ENCODE assay signal across 9 mouse cellular contexts in genomic region chr12:111008500-111009490, GRCm38 (mm10). TPM values are rescaled to one million over a fixed set of nuclear protein-coding genes. Genes with fewer than 3 reads are reported as not detected.
DNase-seq lines count a peak whose midpoint lies in the region; ATAC-seq and TF ChIP-seq lines count a peak whose summit lies in the region.
"Had no signal": no experiment of that assay in that cellular context is flagged by ENCODE, and none has a peak within 500 bp of the region (broad histone marks: within the 10 kb centered on the region; RNA-seq: fewer than 3 reads in every experiment).

No protein-coding gene starts in this region.

- no peaks in the 10 kb centered on the region; the same call in 1 of the 2 replicates for H3K27me3 ChIP-seq in heart, embryonic 11.5 days (ENCODE audit: control insufficient read depth, insufficient read depth, low read length)
- no peaks in the 10 kb centered on the region for H3K27me3 ChIP-seq in liver, embryonic 13.5 days
- H3K27me3 ChIP-seq: midbrain, embryonic 12.5 days had no signal

- intact Hi-C loops in left cerebral cortex, postnatal 14 days (cut with DNase I): no loop called here

- no peak overlapping the region for H3K27ac ChIP-seq in bone marrow macrophage, adult 2 months (ENCODE audit: insufficient read depth, low read depth, low read length)
- peak overlapping the region; percentile 60 for H3K27ac ChIP-seq in heart, embryonic 11.5 days (ENCODE audit: low read depth, low read length)
- peak overlapping the region; percentile 77 for H3K27ac ChIP-seq in liver, embryonic 13.5 days
- H3K27ac ChIP-seq: midbrain, embryonic 12.5 days had no signal

- no peak overlapping the region for H3K4me2 ChIP-seq in heart, embryonic 11.5 days
- peak overlapping the region; percentile 15 for H3K4me2 ChIP-seq in liver, embryonic 13.5 days
- H3K4me2 ChIP-seq: midbrain, embryonic 12.5 days had no signal

- peak; percentile 7 for DNase-seq in kidney, adult 18-20 months
- DNase-seq in kidney, postnatal 25 days: no peak
- DNase-seq in liver, embryonic 13.5 days: no peak
- DNase-seq in left cerebral cortex, postnatal 14 days (ENCODE audit: low spot score in 2 of 2): no peak
- DNase-seq in layer of hippocampus, postnatal 25 days (ENCODE audit: extremely low spot score in 1 of 2, low spot score in 1 of 2): no peak
- DNase-seq in right cerebral cortex, adult 18-20 months: no peak

- no peak for TF ChIP-seq POLR2A in bone marrow macrophage, adult 2 months (IDR thresholded peaks at IDR 0.05; ENCODE audit: borderline replicate concordance, low read depth, low read length)

- no peak overlapping the region for H3K4me3 ChIP-seq in bone marrow macrophage, adult 2 months (ENCODE audit: insufficient read depth, low read length)
- H3K4me3 ChIP-seq in heart, embryonic 11.5 days (ENCODE audit: low read depth, low read length): no peak overlapping the region
- no peak overlapping the region for H3K4me3 ChIP-seq in liver, embryonic 13.5 days (replicated peaks)
- H3K4me3 ChIP-seq: midbrain, embryonic 12.5 days had no signal

- H3K9ac ChIP-seq in heart, embryonic 11.5 days (ENCODE audit: low read depth, low read length): 0 out of 2 replicates have a peak overlapping the region, but pooled peaks have one; percentile 29
- H3K9ac ChIP-seq in liver, embryonic 13.5 days: 0 out of 2 replicates have a peak overlapping the region, but pooled peaks have one; percentile 24
- H3K9ac ChIP-seq: midbrain, embryonic 12.5 days had no signal

- H3K36me3 ChIP-seq in heart, embryonic 11.5 days (ENCODE audit: control insufficient read depth, insufficient read depth, low read length): no peaks in the 10 kb centered on the region
- H3K36me3 ChIP-seq in liver, embryonic 13.5 days: no peaks in the 10 kb centered on the region
- H3K36me3 ChIP-seq: midbrain, embryonic 12.5 days had no signal

- peak; percentile 15; the same call in 1 of the 2 replicates for TF ChIP-seq CTCF in bone marrow macrophage, adult 2 months (IDR thresholded peaks at IDR 0.05; ENCODE audit: low read depth, low read length)

- peaks cover 19% of the 10 kb centered on the region for H3K4me1 ChIP-seq in bone marrow macrophage, adult 2 months (ENCODE audit: control insufficient read depth, insufficient read depth, low read length)
- H3K4me1 ChIP-seq in heart, embryonic 11.5 days (ENCODE audit: control insufficient read depth, insufficient read depth, low read length): peaks cover 40% of the 10 kb centered on the region
- H3K4me1 ChIP-seq in liver, embryonic 13.5 days (replicated peaks): peaks cover 63% of the 10 kb centered on the region

- no peak for ATAC-seq in heart, embryonic 11.5 days (replicated peaks; ENCODE audit: insufficient number of reproducible peaks, low FRiP score, low TSS enrichment)
- ATAC-seq in liver, embryonic 13.5 days (ENCODE audit: low read depth): peak; percentile 35; the same call in 1 of the 2 replicates

- 46% methylated on average over 11 of the region's 11 CpGs for WGBS in heart, embryonic 11.5 days (ENCODE audit: insufficient replicate concordance)
- 45% methylated on average over 11 of the region's 11 CpGs for WGBS in liver, embryonic 13.5 days (ENCODE audit: insufficient replicate concordance)

- no peaks in the 10 kb centered on the region for H3K9me3 ChIP-seq in heart, embryonic 11.5 days (replicated peaks; ENCODE audit: control insufficient read depth, low read length)
- no peaks in the 10 kb centered on the region for H3K9me3 ChIP-seq in liver, embryonic 13.5 days (replicated peaks)
- H3K9me3 ChIP-seq: midbrain, embryonic 12.5 days had no signal

RNA-seq across cellular contexts. Expression of gene Ankrd9, which starts 30.0 kb away (rescaled TPM):
- 2.2 and 2.3 TPM in 2 replicates for polyA plus RNA-seq in bone marrow macrophage, adult 2 months (2012; ENCODE audit: insufficient read depth, insufficient read length, missing spikeins)
- polyA plus RNA-seq in heart, embryonic 11.5 days (2014; fragmentation: Nextera tagmentation; extraction: Ambion mirVana): 11.4 and 14.5 TPM in 2 replicates
- 54.2 and 57.6 TPM in 2 replicates for polyA plus RNA-seq in liver, embryonic 13.5 days (2015; fragmentation: Nextera tagmentation; extraction: Ambion mirVana)
- total RNA-seq in left cerebral cortex, postnatal 14 days (2021): 10 to 100 TPM; 12.2 to 14.5 TPM
- 10 to 100 TPM; 11.2 to 12.1 TPM for total RNA-seq in layer of hippocampus, postnatal 25 days (2021)

RNA-seq across cellular contexts. Expression of gene Rcor1, which starts 30.4 kb away (rescaled TPM):
- 26.2 and 33.8 TPM in 2 replicates for polyA plus RNA-seq in bone marrow macrophage, adult 2 months (2012; ENCODE audit: insufficient read depth, insufficient read length, missing spikeins)
- 11.9 TPM in 2 replicates for polyA plus RNA-seq in heart, embryonic 11.5 days (2014; fragmentation: Nextera tagmentation; extraction: Ambion mirVana)
- polyA plus RNA-seq in liver, embryonic 13.5 days (2015; fragmentation: Nextera tagmentation; extraction: Ambion mirVana): 5.8 and 6.1 TPM in 2 replicates
- 10 to 100 TPM; 17.9 to 18.8 TPM for total RNA-seq in left cerebral cortex, postnatal 14 days (2021)
- 10 to 100 TPM; 16.8 to 17.9 TPM for total RNA-seq in layer of hippocampus, postnatal 25 days (2021)
